Mouse (Mus musculus): ENCODE data around the gene Pkp4.

DNA sequence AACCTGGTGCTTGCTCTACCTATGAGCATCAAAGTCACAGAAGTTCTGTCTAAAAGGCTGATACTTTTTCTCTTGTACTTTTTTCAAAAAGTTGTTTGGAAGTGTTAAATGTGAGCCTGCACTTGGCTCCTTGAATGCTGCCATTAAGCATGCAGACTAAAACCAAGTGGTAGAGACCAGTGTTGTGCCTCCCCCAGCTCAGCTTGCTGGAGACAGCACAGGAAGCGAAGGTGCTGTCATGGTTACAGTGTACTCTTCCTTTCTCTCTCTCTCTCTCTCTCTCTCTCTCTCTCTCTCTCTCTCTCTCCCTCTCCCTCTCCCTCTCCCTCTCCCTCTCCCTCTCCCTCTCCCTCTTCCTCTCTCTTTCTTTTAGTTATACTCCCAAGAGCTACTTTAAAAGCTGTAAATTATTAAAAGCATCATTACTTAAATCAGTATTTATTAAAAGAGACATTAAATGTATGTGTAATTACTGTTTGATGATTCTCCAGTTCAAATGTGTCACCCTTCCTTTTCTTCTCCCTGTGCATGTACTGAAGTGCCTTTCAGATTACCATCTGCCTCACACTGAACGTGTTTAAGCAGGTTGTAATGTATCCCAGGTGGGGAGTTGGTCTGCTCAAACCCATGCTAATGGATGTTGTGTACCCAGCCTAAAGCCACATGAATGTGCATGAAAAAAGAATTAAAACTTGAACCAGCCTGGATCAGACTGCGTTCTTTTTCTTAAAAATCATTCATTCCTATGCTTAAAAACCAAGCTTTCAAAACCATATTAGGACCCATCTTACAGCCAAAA, 43.2 kb downstream of the Pkp4 start:
- TF ChIP-seq CTCF (IDR thresholded peaks at IDR 0.05; ENCODE audit: borderline replicate concordance, insufficient read depth, low read length) = no peak
- TF ChIP-seq POLR2A (IDR thresholded peaks at IDR 0.05; ENCODE audit: low read depth, low read length) = no peak

All from embryonic fibroblast, embryonic 13.5 days (primary cell).